Mouse (Mus musculus) left cerebral cortex, postnatal 14 days (tissue): ENCODE data around the gene Lcmt1. TPM values are rescaled to one million over a fixed set of nuclear protein-coding genes. Genes with fewer than 3 reads are reported as not detected.

Source experiments
- DNase-seq, 2 experiments: peaks; one replicate each; pipeline ENCODE4 v3.0.0; 2021 to 2022; ENCODE audit warnings: low spot score in 2 of 2, mixed read lengths in 1 of 2
- intact Hi-C: fragments of 180-260 bp; cut with DNase I; formaldehyde crosslinking; loops from one replicate; pipeline ENCODE4 v1.15.1; 2025
- total RNA-seq, 2 experiments: library from RNA; stranded (reverse); gene quantifications; 2 replicates each; pipeline ENCODE4 v1.2.3; 2021

Gene Lcmt1
- total RNA-seq, 2 experiments from 2014 or later: 83.3 to 91.9 TPM

DNA sequence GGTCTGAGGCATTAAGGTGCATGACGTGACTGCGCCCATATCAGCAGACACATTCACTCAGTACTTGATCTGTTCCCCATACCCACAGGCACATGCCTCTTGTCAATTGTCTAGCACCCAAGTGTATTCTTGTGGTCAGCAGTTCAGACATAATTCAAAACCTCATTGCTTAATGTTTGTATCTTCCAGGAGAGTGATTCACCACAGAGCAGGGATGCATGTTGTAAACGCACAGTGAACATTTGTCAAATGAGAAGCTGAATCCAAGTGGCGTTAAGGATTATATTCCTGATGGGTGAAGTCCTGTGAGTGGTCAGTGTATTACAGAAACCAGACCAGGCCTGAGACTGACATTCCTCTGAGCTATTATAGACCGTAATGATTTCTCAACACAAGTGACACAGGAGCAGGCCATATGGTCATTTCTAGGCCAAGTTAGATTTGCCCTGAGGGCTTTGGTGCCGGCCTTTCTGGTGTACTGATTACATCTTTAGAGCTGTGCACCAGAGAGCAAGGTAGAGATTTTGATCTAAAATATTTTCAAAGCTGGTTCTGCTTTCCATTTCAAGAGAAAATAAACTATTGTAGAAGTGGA lies 20.2 kb downstream of the Lcmt1 start:
- intact Hi-C loops: no loop called here
- no peak for DNase-seq

DNA sequence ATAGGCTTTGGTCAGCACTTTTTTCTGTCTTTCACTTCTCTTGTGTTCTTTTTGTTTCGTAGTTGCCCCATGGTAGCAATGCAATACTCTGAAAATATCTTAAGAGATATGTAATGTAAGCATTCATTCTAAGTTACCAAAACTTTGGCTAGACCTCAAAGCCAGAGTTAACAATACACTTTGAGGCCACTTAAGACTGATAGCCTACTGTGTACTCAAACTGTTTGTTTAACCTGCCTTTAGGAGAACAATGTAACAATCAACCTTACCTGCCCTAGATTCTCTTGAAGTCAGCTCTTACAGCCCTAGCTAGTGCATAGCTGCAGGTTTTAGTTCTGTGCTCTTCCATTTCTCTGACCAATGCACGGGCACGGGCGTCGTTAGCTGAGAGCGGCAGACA lies 24.7 kb downstream of the Lcmt1 start:
- DNase-seq: no peak
- intact Hi-C loops: no loop called here

DNA sequence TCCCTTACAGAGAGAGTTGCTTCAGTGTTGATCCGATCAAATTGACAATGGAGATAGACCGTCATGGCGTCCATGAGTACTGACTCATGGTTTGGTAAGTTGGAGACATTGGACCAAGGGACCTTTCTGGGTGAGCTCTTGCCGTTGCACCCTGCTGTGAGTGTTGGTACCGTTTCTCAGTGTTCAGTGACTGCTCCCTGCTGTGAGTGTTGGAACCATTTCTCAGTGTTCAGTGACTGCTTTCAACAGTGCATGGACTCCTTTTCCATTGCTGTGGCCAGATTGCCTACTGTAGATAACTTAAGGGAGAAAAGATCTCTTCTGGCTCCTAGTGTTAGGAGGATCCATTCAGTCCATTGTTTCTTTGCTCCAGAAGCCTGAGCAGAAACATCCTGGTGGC lies 27.3 kb downstream of the Lcmt1 start:
- DNase-seq: no peak
- intact Hi-C loops: no loop called here

DNA sequence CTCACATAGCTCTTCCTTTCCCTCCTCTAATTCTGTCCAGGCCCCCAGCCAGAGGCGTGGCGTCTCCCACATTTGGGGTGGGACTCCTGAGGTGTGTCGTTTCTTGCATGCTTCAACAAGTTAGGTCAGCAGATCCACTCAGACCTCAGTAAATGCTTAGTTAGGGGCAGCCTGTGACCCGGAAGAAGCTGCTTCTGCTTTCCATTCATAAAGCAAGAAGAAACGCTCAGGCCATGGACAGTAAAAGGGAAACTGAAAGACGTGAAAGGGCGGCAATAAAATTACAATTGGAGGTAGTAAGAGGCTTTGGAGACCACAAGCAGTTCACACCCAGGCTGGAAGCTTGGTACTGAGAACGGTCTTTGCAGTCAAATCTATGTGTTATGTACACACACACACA lies 27.8 kb downstream of the Lcmt1 start:
- intact Hi-C loops: no loop called here
- DNase-seq: no peak

DNA sequence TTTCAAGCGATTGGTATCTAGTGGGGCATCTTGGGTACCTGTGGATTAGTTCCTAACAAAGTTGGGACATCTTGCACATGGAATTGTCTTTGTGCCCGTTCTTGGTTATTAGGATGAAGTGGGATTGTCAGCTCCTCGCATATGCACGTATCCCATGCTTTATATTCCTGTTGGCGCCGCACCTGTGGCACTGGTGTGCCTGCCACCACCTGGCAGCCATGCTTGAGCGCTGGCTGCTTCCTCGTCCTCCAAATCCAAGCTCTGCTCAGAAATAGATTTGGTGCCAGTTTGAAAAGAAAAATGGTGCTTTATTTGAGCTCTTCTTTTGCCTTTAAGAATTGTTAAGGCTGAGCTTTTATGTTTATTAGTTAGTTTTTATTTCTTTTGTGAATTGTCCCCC lies 28.3 kb downstream of the Lcmt1 start:
- DNase-seq: no peak
- intact Hi-C loops: no loop called here

DNA sequence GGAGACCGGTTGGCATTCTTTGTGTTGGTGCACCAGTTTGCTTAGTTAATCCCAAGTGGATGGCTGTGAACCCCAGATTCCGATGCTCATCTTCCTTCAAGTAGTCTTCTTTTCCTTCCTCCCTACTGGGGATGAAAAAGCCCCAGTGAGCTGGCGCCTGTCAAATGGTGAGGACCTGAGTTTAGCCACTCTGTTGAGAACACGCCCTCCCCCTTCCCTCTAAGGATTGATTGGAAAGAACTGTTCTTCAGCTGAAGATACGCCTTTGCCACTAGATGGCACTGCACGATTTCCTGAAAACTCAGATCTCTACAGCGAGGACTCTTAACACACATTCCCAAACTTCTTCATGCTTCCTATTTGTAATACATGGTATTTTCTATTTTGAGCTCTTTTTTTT lies 29.2 kb downstream of the Lcmt1 start:
- DNase-seq: peak; percentile 68 to 73
- intact Hi-C loops: no loop called here

DNA sequence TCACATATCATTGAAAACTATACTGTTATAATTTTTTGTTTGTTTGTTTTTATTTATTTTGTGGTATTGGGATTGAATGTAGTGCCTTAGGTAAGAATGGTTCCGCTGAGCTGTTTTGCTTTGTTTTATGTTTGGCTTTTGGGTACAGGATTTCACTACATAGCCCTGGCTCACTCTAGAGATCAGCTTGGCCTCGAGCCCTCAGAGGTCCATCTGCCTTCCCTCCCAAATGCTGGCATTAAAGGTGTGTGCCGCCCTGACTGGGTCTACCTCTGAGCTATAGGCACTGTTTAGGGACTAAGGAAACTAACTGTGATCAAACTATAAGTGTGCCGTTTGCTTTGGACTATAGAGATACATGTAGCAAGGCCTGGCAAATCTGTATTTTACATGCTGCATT lies 29.7 kb downstream of the Lcmt1 start:
- intact Hi-C loops: no loop called here
- DNase-seq: no peak

DNA sequence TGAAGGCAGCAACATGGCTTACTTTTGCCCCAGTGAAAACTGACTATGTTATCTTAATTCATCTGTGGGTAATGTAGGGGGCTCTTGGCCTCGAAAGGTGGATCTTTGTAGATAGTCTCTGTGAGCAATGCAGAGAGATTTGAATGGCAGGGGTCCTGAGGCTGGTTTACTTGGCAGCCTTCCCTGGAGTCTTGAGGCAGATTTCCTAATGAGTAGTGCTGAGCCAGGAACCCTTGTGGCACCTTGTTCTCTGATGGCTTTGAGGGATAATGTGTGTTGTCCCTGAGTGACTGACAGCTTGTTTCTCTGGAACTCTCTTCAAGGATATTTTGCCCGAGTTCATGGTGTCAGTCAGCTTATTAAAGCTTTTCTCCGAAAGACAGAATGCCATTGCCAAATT lies 31.5 kb downstream of the Lcmt1 start:
- intact Hi-C loops: no loop called here
- no peak for DNase-seq

DNA sequence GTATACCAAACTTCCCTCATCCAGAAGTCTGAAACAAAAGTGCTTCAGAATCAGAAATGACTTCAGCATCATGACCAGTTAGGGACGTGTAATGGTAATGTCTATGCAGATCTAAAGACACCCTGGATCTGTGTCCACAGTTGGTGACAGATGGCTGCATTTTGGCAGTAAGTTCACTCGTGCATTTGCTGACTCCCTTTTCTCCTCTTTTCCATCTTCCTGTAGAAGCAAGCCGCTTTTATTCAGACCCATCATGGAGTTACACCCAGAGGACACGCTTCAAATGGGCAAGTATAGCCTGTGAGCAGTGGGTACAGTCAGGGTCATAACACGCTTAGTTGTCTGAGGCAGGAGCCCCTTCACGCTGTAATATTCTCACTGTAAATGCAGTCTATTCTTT lies 34.6 kb downstream of the Lcmt1 start:
- intact Hi-C loops: no loop called here

DNA sequence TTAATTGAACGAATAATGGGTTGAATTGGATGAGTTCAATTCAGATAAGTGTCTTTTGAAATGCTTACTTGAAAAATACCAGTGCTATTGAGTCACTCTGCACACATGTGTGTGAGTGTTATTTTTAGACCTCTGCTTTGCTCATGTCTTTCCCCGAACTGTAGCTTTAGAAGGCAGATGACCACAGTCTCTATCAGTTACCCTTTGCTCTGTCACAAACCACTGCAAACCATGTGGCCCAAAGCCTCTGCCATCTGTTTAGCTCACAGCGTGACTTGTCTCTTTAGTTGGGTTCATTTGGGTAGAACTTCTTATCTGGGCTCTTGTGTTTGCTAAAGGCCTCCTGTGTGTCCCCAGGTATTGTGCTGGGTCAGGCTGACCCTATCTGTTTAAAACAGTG lies 36.0 kb downstream of the Lcmt1 start:
- intact Hi-C loops: loop anchor here (5.0 kb wide), 1 partner anchor 62 kb away; no protein-coding TSS in a partner anchor
- no peak for DNase-seq

More for the DNA sequence above, 34.6 kb downstream of the Lcmt1 start:
- DNase-seq: no peak

DNA sequence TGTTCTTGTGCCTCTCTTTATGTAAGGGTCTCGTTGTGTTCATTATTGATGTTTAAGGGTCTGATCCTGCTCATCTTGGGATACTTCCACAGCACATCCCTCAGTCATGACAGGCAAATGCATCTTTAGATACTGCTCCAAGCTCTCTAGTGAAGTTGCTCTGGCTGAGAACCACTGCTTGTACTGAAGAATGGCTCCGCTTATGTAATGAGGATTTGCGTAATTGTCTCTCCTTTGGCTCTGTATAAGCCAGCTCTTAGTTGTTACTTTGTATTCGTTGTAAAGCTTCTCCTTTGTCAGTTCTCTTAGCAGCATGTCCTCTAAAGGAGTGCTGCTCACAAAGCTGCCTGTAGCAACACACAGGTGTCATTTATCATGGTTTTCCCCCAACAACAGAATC lies 37.4 kb downstream of the Lcmt1 start:
- intact Hi-C loops: loop anchor here (5.0 kb wide), 1 partner anchor 60 kb away; no protein-coding TSS in a partner anchor
- no peak for DNase-seq

DNA sequence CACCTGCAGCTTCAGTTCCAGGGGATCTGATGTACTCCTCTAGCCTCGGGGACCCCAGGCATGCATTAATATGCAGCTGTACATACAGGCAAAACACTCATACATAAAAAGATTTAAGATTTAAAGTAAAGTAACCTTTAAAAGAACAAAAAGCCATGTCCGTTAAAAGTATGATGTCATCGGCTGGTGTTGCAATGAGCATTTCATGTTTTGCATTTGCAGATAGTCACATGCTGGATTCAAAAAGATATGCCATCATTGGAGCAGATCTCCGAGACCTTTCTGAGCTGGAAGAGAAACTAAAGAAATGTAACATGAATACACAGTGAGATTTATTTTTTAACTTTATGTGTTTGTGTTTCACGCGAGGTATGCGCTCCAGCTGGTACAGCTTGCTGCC lies 40.9 kb downstream of the Lcmt1 start:
- no peak for DNase-seq
- intact Hi-C loops: no loop called here

DNA sequence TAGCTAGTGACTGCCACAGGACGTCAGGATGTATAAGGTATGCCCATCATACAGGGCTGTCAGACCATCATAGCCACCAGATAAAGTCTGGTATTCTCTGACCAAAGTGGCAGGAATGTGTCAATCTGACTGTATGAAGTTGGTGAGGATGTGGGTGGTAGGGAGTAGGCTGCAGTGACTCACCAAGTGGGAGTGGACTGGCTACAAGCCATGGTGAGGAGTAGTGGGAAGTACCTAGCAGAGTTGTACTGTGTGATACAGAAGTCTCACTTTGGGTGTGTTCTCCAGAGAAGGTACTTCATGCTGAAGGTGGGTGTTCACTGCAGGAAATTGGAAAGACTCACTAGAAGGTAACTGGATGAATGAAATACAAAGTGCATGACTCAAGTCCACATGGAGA lies 41.5 kb downstream of the Lcmt1 start:
- DNase-seq: peak; percentile 37 to 39
- intact Hi-C loops: no loop called here

DNA sequence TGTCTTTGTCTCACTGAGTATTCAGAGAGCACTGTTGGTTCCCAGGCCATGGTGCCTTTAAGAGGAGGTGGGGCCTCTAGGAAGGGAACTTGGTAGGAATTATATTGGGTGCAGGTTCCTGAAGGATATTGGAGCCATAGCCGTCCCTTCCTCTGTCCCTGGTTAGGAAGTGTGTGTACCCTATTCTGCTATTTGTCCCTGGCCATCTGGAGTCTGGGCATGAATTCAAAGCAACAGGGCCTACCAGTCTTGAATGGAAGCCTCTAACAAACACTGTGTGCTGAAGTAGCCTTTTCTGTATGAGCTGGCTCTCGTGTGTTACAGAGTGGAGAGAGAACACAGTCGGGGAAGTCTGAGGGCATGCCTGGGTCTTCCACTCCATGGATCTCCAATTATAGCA lies 42.6 kb downstream of the Lcmt1 start:
- intact Hi-C loops: no loop called here
- peak; percentile 20 to 37 for DNase-seq

DNA sequence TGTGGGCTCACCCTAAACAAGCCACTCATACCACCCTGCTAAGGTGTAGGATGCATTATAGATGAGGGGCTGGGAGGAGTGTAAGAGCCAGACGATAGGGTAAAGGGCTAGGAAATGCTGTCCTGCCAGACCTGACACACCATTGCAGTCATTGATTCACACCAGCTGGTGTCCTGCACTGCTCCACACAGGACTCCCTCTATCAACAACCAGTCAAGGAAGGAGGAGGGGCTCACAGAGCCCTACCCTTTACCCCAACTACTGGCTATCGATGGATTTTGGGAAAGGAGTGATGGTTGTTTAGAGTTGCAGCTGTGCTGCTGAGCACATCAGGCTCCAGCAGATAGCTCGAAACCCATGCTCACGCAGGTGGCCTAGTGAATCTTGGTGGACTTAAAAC lies 47.2 kb downstream of the Lcmt1 start:
- no peak for DNase-seq
- intact Hi-C loops: no loop called here

DNA sequence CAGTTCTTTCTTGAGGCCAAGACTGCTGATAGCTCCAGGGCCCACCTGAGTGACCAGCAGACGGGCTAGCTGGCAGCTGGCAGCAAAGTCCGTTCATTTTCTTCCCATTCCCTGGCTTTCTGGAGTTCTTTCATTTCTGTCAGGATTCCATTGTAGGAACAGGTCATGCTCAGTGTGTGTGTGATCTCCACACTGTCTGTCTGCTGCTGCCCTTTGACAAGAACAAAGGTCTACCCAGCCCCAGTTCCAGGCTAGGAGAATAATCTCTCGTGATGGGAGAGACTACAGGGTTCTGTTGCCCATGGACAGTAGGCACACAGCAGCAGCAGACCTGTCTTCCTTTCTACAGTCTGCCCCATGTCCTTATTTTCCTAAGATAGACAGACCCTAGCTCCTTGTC lies 48.1 kb downstream of the Lcmt1 start:
- no peak for DNase-seq
- intact Hi-C loops: no loop called here

DNA sequence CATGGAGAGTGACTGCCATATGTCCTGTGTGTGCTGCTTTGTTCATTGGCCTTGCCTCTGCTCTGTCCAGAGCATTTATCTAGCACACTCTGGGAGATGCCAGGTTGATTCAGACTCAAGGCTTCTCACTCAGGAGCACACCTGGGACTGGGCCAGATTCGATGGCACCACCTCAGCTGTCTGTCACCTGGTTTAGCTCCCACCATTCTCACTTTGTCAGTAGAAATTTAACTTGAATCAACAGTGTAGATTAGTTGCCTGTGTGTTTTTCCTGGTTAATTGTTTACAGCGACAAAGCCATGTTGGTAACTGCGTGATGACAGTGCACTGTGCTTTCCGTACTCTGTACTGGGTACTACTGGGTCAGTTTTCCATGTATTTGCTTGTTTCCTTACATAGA lies 50.4 kb downstream of the Lcmt1 start:
- no peak for DNase-seq
- intact Hi-C loops: no loop called here

DNA sequence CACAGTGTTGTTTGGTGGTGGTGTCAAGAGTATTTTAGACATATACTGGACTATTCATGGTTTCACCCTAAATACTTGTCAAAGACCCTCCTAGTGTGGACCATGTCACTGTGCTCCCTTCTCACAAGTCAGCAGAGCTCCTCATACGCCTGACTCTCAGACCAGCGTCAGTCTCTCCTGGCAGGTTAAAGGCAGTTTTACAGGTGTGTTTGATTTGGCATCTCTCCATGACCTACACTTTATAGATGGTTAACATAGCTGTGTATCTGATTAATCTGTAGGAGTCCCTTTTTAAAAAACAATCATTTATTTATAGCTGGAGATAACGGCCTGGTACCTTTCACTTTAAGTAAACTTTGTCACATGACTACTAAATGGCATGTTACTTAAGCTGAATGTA lies 52.4 kb downstream of the Lcmt1 start:
- intact Hi-C loops: no loop called here
- DNase-seq: no peak

DNA sequence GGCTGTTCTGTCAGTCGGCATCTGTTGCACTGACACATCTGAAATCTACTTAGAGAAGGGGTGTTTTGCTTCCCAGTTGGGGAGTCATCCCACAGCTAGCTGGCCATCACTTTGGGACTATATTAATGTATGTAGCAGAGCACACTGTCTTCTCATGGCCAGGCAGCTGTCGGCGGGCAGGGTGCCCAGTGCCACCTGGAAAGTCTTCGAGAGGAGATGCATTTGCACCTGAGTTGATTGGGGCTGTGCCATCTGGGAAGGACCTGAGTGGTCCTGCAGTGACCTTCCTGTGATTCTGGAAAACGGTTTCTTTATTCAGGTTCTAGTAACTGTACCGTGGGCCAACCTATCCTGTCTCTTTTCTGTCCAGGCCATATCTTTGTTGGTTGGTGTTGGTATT lies 54.7 kb downstream of the Lcmt1 start:
- no peak for DNase-seq
- intact Hi-C loops: no loop called here

DNA sequence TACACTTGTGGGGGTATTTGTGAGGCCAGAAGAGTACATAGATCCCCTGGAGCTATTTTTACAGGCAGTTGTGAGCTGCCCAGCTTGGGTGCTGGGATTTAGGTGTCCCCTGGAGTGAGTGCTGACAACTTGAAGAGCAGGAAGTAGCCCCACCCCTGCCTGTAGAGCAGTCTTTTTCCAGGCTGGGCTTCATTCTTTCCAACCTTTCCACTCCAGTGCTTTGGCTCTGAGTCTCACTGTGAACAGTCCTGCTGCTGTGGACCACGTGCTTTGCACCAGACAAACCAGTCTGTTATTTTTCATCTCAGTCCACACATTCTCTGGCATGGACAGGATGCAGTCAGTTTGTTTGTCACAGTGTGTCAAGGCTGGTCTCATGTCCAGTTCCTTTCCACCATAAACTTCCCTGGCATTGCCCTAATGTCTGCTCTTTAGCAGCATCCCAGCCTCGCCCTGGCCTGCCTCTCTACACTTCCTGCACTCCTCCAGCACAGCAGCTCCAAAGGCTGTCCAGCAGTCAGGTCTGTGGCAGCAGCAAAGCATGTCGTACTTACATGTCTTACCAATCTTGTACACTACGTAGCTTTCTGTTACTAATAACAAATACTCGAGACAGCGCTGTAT lies 55.7 kb downstream of the Lcmt1 start:
- no peak for DNase-seq
- intact Hi-C loops: no loop called here

DNA sequence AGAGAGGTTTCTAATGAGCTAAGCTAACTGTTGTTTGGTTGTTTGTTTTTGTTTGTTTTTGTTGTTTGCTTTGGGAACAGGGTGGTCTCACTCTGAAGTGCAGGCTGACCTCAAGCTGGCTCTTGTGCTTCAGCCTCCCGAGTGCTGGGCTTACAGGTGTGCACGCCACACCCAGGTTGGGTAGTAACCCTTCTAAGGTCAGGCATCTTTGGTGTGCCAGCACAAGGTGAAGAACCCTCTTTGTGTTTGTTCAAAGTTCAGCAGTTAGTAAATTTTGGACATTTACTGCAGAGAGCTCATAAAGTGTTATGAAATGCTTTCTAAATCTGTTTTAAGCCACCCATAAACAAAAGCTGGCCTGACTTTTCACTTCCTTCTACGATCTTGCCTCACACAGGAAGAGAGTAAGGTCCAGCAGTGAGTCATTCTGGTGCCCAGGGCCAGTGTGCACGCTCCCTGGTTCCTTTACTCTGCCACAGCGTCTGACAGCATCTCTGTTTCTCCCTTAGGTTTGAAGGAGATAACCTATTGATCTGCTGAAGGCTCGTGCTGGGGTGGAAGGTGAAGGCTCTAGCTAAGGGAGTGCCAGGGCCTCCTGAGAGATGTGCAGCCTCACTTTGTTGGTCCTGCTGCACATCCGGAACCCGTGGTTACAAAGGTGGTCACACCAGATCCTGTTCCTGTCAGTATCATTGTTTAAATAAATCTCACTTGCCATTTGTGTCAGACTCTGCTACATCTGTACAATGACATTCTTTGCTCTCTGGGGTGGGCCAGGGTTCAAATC lies 60.2 kb downstream of the Lcmt1 start:
- no peak for DNase-seq
- intact Hi-C loops: no loop called here
